Mouse (Mus musculus): Measurements from ENCODE around the gene Slc8a3.

DNA sequence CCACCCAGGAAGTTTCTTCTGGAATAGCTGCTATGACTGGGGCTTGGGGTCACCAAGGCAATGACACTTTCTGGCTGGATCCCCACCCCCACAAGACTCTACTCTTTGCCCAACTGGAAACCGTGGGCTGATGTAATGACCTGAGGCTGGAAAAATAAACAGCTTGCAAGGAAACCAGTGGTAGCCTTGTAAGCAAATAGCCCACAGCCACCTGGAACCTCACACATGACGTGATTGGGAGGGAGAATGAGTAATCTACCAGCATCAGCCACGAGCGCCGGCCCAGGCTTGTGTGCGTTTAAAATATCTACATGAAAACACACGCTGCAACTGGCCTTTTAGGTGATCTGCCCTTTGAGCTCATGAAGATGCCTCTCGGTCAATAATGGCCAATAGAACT, 176.1 kb downstream of the Slc8a3 start:
- TF ChIP-seq CTCF (IDR thresholded peaks at IDR 0.05; ENCODE audit: extremely low read depth, insufficient read depth, low read length) (no peak), POLR2A (IDR thresholded peaks at IDR 0.05; ENCODE audit: extremely low read depth, insufficient read depth, low read length) (no peak)

Measured in cortical plate, adult 2 months (tissue).